Mouse (Mus musculus): ENCODE data around the gene Timm10b.

DNA sequence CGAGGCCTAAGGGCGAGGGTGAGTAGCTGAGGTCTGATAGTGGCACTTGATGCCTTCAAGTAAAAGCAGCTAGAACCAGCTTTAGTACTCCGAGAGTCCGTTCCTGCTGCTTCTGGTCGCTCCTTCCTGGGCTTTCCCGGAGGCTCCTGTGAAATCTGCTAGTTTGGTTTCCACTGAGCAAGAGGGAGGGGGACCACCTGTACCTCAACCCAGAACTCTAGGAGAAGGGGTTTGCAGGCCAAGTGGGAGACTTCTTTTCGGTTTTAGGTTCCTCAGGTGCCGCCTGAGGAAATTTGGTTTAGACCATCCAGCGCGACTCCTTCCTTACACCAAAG lies 6.1 kb upstream of the Timm10b start:
- TF ChIP-seq CTCF (IDR thresholded peaks at IDR 0.05; ENCODE audit: control insufficient read depth, insufficient read depth, low read length) (no peak), POLR2A (IDR thresholded peaks at IDR 0.05; ENCODE audit: borderline replicate concordance, control insufficient read depth, low read depth, low read length) (no peak)
